Mouse (Mus musculus) c-Kit-positive CD71-positive TER-119-negative erythroid progenitor cells, embryonic 14.5 days (primary cell): ENCODE measurements around the gene Synj1.
A peak's percentile ranks its signal among the peaks of the same experiment; 100 is the strongest.

ENCODE experiments used
- DNase-seq: peaks from one replicate; pipeline ENCODE4 v3.0.0-alpha.2; 2013; ENCODE audit warnings: low read depth

Synj1 gene

GRCm38 (mm10) chr16:91011021-91011683 lies at the start of gene Synj1:
Gene Synj1, minus strand, starts transcription at chr16:91011308.
- peak; percentile 82 for DNase-seq

GRCm38 (mm10) chr16:91057741-91058140 lies 46.6 kb upstream of the Synj1 start:
- DNase-seq = no peak

GRCm38 (mm10) chr16:91057261-91057660 lies 46.2 kb upstream of the Synj1 start:
- DNase-seq = peak; percentile 28

GRCm38 (mm10) chr16:91056043-91056821 lies 45.1 kb upstream of the Synj1 start:
- peak; percentile 73 for DNase-seq

- DNase-seq = no peak
These were observed 44.0 kb upstream of the Synj1 start for GRCm38 (mm10) chr16:91055150-91055549.

GRCm38 (mm10) chr16:91053599-91053998 lies 42.5 kb upstream of the Synj1 start:
- DNase-seq = no peak

GRCm38 (mm10) chr16:91045511-91045910 lies 34.4 kb upstream of the Synj1 start:
- peak; percentile 45 for DNase-seq

- DNase-seq = peak; percentile 99
These were observed 33.4 kb upstream of the Synj1 start, which contains the start of gene Paxbp1 for GRCm38 (mm10) chr16:91044270-91045182. Gene Paxbp1, minus strand, starts transcription at chr16:91044543.

- DNase-seq = peak; percentile 38
These were observed 32.5 kb upstream of the Synj1 start for GRCm38 (mm10) chr16:91043461-91044248.

- DNase-seq = no peak
These were observed 31.5 kb upstream of the Synj1 start for GRCm38 (mm10) chr16:91042640-91043039.

GRCm38 (mm10) chr16:91035866-91036265 lies 24.8 kb upstream of the Synj1 start:
- DNase-seq = no peak

GRCm38 (mm10) chr16:91030751-91031150 lies 19.6 kb upstream of the Synj1 start:
- no peak for DNase-seq

GRCm38 (mm10) chr16:91029901-91030300 lies 18.8 kb upstream of the Synj1 start:
- DNase-seq = no peak

- no peak for DNase-seq
These were observed 18.1 kb upstream of the Synj1 start for GRCm38 (mm10) chr16:91029161-91029743.

- no peak for DNase-seq
These were observed 15.2 kb upstream of the Synj1 start for GRCm38 (mm10) chr16:91026290-91026689.

GRCm38 (mm10) chr16:91023384-91023783 lies 12.3 kb upstream of the Synj1 start:
- DNase-seq = no peak

GRCm38 (mm10) chr16:91020842-91021483 lies 9.9 kb upstream of the Synj1 start:
- DNase-seq = no peak

GRCm38 (mm10) chr16:91019476-91019875 lies 8.4 kb upstream of the Synj1 start:
- no peak for DNase-seq

- no peak for DNase-seq
These were observed 4.7 kb upstream of the Synj1 start for GRCm38 (mm10) chr16:91015761-91016160.

- no peak for DNase-seq
These were observed 739 bp upstream of the Synj1 start for GRCm38 (mm10) chr16:91011847-91012246.
